Mouse (Mus musculus): ENCODE measurements around the gene Gramd1c. TPM values are rescaled to one million over a fixed set of nuclear protein-coding genes. Genes with fewer than 3 reads are reported as not detected.

Gene Gramd1c
- polyA plus RNA-seq, 1 experiment = 0.06 TPM

- no peak for TF ChIP-seq GATA1 (IDR thresholded peaks at IDR 0.05; ENCODE audit: low read length)
Measured at GRCm38 (mm10) chr16:44039112-44039511, 24.0 kb downstream of the Gramd1c start.

GRCm38 (mm10) chr16:44035221-44035620 is 27.9 kb downstream of the Gramd1c start:
- no peak for TF ChIP-seq GATA1 (IDR thresholded peaks at IDR 0.05; ENCODE audit: low read length)

- TF ChIP-seq GATA1 (IDR thresholded peaks at IDR 0.05; ENCODE audit: low read length) = no peak
Measured at GRCm38 (mm10) chr16:44033365-44033764, 29.8 kb downstream of the Gramd1c start.

- TF ChIP-seq GATA1 (IDR thresholded peaks at IDR 0.05; ENCODE audit: low read length) = peak; percentile 47
Measured at GRCm38 (mm10) chr16:44029273-44029672, 33.9 kb downstream of the Gramd1c start.

- no peak for TF ChIP-seq GATA1 (IDR thresholded peaks at IDR 0.05; ENCODE audit: low read length)
Measured at GRCm38 (mm10) chr16:44026822-44027221, 36.3 kb downstream of the Gramd1c start.

- no peak for TF ChIP-seq GATA1 (IDR thresholded peaks at IDR 0.05; ENCODE audit: low read length)
Measured at GRCm38 (mm10) chr16:44026210-44026609, 36.9 kb downstream of the Gramd1c start.

GRCm38 (mm10) chr16:44018986-44019548 is 44.1 kb downstream of the Gramd1c start:
- TF ChIP-seq GATA1 (IDR thresholded peaks at IDR 0.05; ENCODE audit: low read length) = no peak

GRCm38 (mm10) chr16:44018372-44018771 is 44.8 kb downstream of the Gramd1c start:
- TF ChIP-seq GATA1 (IDR thresholded peaks at IDR 0.05; ENCODE audit: low read length) = peak; percentile 55

- TF ChIP-seq GATA1 (IDR thresholded peaks at IDR 0.05; ENCODE audit: low read length) = no peak
Measured at GRCm38 (mm10) chr16:44017707-44018106, 45.4 kb downstream of the Gramd1c start.

GRCm38 (mm10) chr16:44016164-44016563 is 47.0 kb downstream of the Gramd1c start:
- no peak for TF ChIP-seq GATA1 (IDR thresholded peaks at IDR 0.05; ENCODE audit: low read length)

GRCm38 (mm10) chr16:44015416-44016158 is 47.6 kb downstream of the Gramd1c start:
- TF ChIP-seq GATA1 (IDR thresholded peaks at IDR 0.05; ENCODE audit: low read length) = no peak

GRCm38 (mm10) chr16:44011010-44011409 is 52.1 kb downstream of the Gramd1c start:
- TF ChIP-seq GATA1 (IDR thresholded peaks at IDR 0.05; ENCODE audit: low read length) = no peak

GRCm38 (mm10) chr16:44002086-44002485 is 61.1 kb downstream of the Gramd1c start:
- TF ChIP-seq GATA1 (IDR thresholded peaks at IDR 0.05; ENCODE audit: low read length) = no peak

- TF ChIP-seq GATA1 (IDR thresholded peaks at IDR 0.05; ENCODE audit: low read length) = no peak
Measured at GRCm38 (mm10) chr16:43999541-43999940, 63.6 kb downstream of the Gramd1c start.

GRCm38 (mm10) chr16:43999111-43999510 is 64.0 kb downstream of the Gramd1c start:
- no peak for TF ChIP-seq GATA1 (IDR thresholded peaks at IDR 0.05; ENCODE audit: low read length)

GRCm38 (mm10) chr16:43994623-43995022 is 68.5 kb downstream of the Gramd1c start:
- no peak for TF ChIP-seq GATA1 (IDR thresholded peaks at IDR 0.05; ENCODE audit: low read length)

- TF ChIP-seq GATA1 (IDR thresholded peaks at IDR 0.05; ENCODE audit: low read length) = no peak
Measured at GRCm38 (mm10) chr16:43986299-43986698, 76.8 kb downstream of the Gramd1c start.

Data from G1E-ER4 (cell line).